Mouse (Mus musculus) heart, embryonic 11.5 days (tissue): ENCODE results near the gene Neurl2. TPM values are rescaled to one million over a fixed set of nuclear protein-coding genes. Genes with fewer than 3 reads are reported as not detected.

Experiments used
- ATAC-seq: fragments of 200-750 bp; cut with Nextera tagmentation; replicated peaks from 2 replicates; pipeline ENCODE4 v1.8.0; 2017; ENCODE audit warnings: moderate library complexity; ENCODE audit not compliant: insufficient number of reproducible peaks, low FRiP score, low TSS enrichment
- H3K27ac ChIP-seq: fragments of 300-500 bp; sonication (generic); 2 replicates; pipeline ENCODE4 v1.5.1; 2014; ENCODE audit warnings: mild to moderate bottlenecking, low read depth, low read length
- H3K27me3 ChIP-seq: fragments of 300-500 bp; sonication (generic); 2 replicates; pipeline ENCODE4 v1.6.1; 2014; ENCODE audit warnings: mild to moderate bottlenecking, low read length, mixed read lengths; ENCODE audit not compliant: control insufficient read depth, insufficient read depth
- H3K36me3 ChIP-seq: fragments of 300-500 bp; sonication (generic); 2 replicates; pipeline ENCODE4 v1.6.1; 2014; ENCODE audit warnings: mild to moderate bottlenecking, low read length, moderate library complexity, mixed read lengths; ENCODE audit not compliant: control insufficient read depth, insufficient read depth
- H3K4me1 ChIP-seq: fragments of 300-500 bp; sonication (generic); 2 replicates; pipeline ENCODE4 v1.6.1; 2014; ENCODE audit warnings: low read length; ENCODE audit not compliant: control insufficient read depth, insufficient read depth
- H3K4me2 ChIP-seq: fragments of 300-500 bp; sonication (generic); 2 replicates; pipeline ENCODE4 v1.6.1; 2014; ENCODE audit warnings: mild to moderate bottlenecking, moderate library complexity
- H3K4me3 ChIP-seq: fragments of 300-500 bp; sonication (generic); 2 replicates; pipeline ENCODE4 v1.5.1; 2014; ENCODE audit warnings: low read depth, low read length
- H3K9ac ChIP-seq: fragments of 300-500 bp; sonication (generic); 2 replicates; pipeline ENCODE4 v1.6.1; 2014; ENCODE audit warnings: mild to moderate bottlenecking, low read depth, low read length, moderate library complexity
- H3K9me3 ChIP-seq: fragments of 300-500 bp; sonication (generic); replicated peaks from 2 replicates; pipeline ENCODE4 v1.6.1; 2016; ENCODE audit warnings: low read length; ENCODE audit not compliant: control insufficient read depth
- WGBS: fragments of 180-500 bp; shearing (Covaris S2); extraction: QIAGEN DNeasy Blood & Tissue Kit; methylation state at CpG from one replicate; pipeline ENCODE4 v1.1.7; 2014; ENCODE audit not compliant: insufficient replicate concordance; 5-methylcytosine and 5-hydroxymethylcytosine counted together
- polyA plus RNA-seq: library from polyadenylated mRNA; unstranded; fragments of >200 nt; fragmentation: Nextera tagmentation; extraction: Ambion mirVana; gene quantifications from 2 replicates; pipeline ENCODE4 v1.2.1, GENCODE M21; 2014

Gene Neurl2
- polyA plus RNA-seq, 1 experiment from 2014 or later = 43.2 TPM

GRCm38 (mm10) chr2:164845782-164846181 is 12.5 kb upstream of the Neurl2 start:
- ATAC-seq = no peak
- Histone ChIP-seq H3K27ac (no peak overlapping the region), H3K9me3 (no peaks in the 10 kb centered on the region), H3K4me2 (no peak overlapping the region), H3K36me3 (no peaks in the 10 kb centered on the region), H3K27me3 (peaks cover 3% of the 10 kb centered on the region; the same call in 1 of the 2 replicates), H3K9ac (no peak overlapping the region), H3K4me1 (no peaks in the 10 kb centered on the region), H3K4me3 (no peak overlapping the region)
- WGBS = 44% methylated on average over 3 of the region's 3 CpGs

DNA sequence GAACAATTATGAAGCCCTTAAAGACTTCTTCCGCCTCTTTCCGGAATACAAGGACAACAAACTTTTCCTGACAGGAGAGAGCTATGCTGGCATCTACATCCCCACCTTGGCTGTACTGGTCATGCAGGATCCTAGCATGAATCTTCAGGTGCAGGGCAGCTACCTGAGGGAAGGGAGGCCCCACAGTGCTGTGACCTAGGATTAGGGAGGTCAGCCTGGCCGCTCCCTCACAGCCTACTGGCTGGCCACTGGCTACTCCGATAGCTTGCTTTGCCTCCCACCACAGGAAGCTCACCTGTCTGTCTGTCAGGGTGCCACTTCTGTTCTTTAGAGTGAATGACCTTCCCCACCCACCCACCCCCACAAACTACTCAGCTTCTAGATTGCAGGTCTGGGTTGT is 1.9 kb upstream of the Neurl2 start:
- 84% methylated on average over 4 of the region's 4 CpGs for WGBS
- H3K27me3 ChIP-seq = no peaks in the 10 kb centered on the region

DNA sequence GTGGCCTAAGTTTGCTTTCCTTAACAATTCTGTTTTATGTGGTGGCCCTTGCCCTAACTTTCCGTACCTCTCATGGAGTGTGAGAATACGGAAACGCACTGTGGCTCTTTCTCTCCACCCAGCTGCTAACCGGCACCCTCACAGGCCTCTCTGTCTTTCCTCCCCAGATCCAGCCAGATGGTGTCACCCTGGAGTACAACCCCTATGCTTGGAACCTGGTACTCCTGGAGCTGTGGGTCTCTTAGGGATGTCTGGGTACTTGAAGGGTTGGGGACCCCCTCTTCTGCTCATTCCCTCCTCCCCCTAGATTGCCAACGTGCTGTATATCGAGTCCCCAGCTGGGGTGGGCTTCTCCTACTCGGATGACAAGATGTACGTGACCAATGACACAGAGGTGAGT is 1.3 kb upstream of the Neurl2 start:
- peak overlapping the region; percentile 98 for H3K4me2 ChIP-seq
- peak overlapping the region; percentile 96 for H3K9ac ChIP-seq
- H3K4me1 ChIP-seq = peaks cover 10% of the 10 kb centered on the region
- 43% methylated on average over 8 of the region's 8 CpGs for WGBS
- H3K27me3 ChIP-seq = no peaks in the 10 kb centered on the region
- no peaks in the 10 kb centered on the region for H3K9me3 ChIP-seq
- no peak for ATAC-seq
- no peak overlapping the region for H3K27ac ChIP-seq
- H3K4me3 ChIP-seq = peak overlapping the region; percentile 72
- H3K36me3 ChIP-seq = peaks cover 16% of the 10 kb centered on the region

More for the DNA sequence above, 1.9 kb upstream of the Neurl2 start:
- ATAC-seq = no peak
- H3K4me2 ChIP-seq = no peak overlapping the region
- H3K9me3 ChIP-seq = no peaks in the 10 kb centered on the region
- peaks cover 16% of the 10 kb centered on the region for H3K36me3 ChIP-seq
- no peak overlapping the region for H3K27ac ChIP-seq
- H3K9ac ChIP-seq = no peak overlapping the region
- H3K4me3 ChIP-seq = no peak overlapping the region
- H3K4me1 ChIP-seq = peaks cover 10% of the 10 kb centered on the region

DNA sequence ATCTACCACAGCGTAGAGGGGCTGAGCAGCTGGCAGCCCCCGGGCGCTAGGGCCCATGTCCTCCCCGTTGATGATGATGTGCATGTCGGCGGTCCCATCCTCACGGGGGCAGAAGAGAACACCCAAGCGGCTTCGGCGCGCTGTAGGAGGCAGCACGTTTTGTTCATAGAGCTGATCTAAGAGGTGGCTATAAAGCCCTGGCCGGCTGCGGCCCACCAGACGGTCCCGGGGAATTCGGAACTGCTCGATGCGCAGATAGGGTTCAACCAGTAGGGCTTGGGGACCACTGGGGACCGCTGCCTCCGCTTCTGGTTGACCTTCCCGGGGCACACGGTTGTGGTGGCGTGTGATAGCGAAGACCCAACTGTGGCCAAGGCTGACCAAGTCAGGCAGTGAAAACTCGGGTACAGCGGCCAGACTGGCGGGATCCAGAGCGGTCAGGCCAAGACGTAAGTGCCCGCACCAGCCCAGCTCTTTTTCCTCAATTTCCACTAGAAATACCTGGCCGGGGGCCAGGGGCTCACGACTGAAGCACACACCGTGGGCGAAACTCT is 431 bp downstream of the Neurl2 start, which contains the start of gene Ctsa:
TSS of gene Ctsa (plus strand) at position 126 of the 554 bp plus-strand sequence.
- peaks cover 7% of the 10 kb centered on the region; the same call in 1 of the 2 replicates for H3K36me3 ChIP-seq
- H3K9me3 ChIP-seq = no peaks in the 10 kb centered on the region
- H3K27me3 ChIP-seq = no peaks in the 10 kb centered on the region
- H3K4me2 ChIP-seq = peak within 1 kb of the TSS; percentile 98
- ATAC-seq = peak; percentile 56
- H3K9ac ChIP-seq = peak within 1 kb of the TSS; percentile 96
- peak within 1 kb of the TSS; percentile 97 for H3K27ac ChIP-seq
- H3K4me3 ChIP-seq = peak within 1 kb of the TSS; percentile 72
- peaks cover 10% of the 10 kb centered on the region for H3K4me1 ChIP-seq
- under 1% methylated on average over 35 of the region's 35 CpGs for WGBS

- Histone ChIP-seq H3K4me2 (peak overlapping the region; percentile 98), H3K4me1 (peaks cover 10% of the 10 kb centered on the region), H3K4me3 (peak overlapping the region; percentile 72), H3K9ac (peak overlapping the region; percentile 96), H3K27me3 (no peaks in the 10 kb centered on the region), H3K9me3 (no peaks in the 10 kb centered on the region), H3K27ac (peak overlapping the region; percentile 97), H3K36me3 (peaks cover 4% of the 10 kb centered on the region; the same call in 1 of the 2 replicates)
- WGBS = 55% methylated on average over 16 of the region's 16 CpGs
- no peak for ATAC-seq
These were observed 1.1 kb downstream of the Neurl2 start for GRCm38 (mm10) chr2:164832032-164832747.

GRCm38 (mm10) chr2:164831029-164831428 is 2.2 kb downstream of the Neurl2 start:
- H3K36me3 ChIP-seq = no peaks in the 10 kb centered on the region; the same call in 1 of the 2 replicates
- WGBS = 84% methylated on average over 10 of the region's 10 CpGs
- no peak overlapping the region; the same call in 1 of the 2 replicates for H3K4me2 ChIP-seq
- no peaks in the 10 kb centered on the region for H3K27me3 ChIP-seq
- H3K4me1 ChIP-seq = peaks cover 10% of the 10 kb centered on the region
- no peaks in the 10 kb centered on the region for H3K9me3 ChIP-seq
- no peak overlapping the region for H3K27ac ChIP-seq
- no peak overlapping the region for H3K9ac ChIP-seq
- no peak for ATAC-seq
- no peak overlapping the region for H3K4me3 ChIP-seq

GRCm38 (mm10) chr2:164829090-164829489 is 4.2 kb downstream of the Neurl2 start:
- no peaks in the 10 kb centered on the region for H3K27me3 ChIP-seq
- peaks cover 4% of the 10 kb centered on the region; the same call in 1 of the 2 replicates for H3K4me1 ChIP-seq
- no peaks in the 10 kb centered on the region for H3K9me3 ChIP-seq
- ATAC-seq = no peak
- no peak overlapping the region for H3K4me2 ChIP-seq
- no peak overlapping the region for H3K9ac ChIP-seq
- no peak overlapping the region for H3K27ac ChIP-seq
- 98% methylated on average over 1 of the region's 1 CpGs for WGBS
- H3K36me3 ChIP-seq = peaks cover 9% of the 10 kb centered on the region
- no peak overlapping the region for H3K4me3 ChIP-seq

DNA sequence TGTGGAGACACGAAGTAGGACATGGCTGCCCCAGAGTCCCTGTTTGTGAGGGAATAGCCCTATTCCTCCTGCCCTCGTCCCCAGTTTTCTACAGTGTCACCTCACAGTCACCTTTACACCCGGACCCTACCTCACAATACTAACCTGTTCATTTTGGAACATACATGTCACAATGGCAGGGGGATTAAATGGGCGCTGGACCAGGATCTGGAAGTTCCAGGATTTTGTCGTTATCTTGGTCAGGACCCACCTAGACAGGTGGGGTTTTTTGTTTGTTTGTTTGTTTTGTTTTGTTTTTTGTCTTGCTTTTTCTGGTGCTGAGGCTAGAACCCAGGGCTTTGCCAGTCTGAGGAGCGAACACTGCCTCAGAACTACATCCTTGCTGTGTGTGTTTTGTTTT is 4.8 kb downstream of the Neurl2 start, which contains the start of gene Spata25:
TSS of gene Spata25 (minus strand) at position 101 of the 400 bp plus-strand sequence.
- Histone ChIP-seq H3K27ac (no peak within 1 kb of the TSS), H3K4me3 (no peak within 1 kb of the TSS), H3K9me3 (no peaks in the 10 kb centered on the region), H3K4me2 (no peak within 1 kb of the TSS), H3K36me3 (peaks cover 9% of the 10 kb centered on the region), H3K27me3 (no peaks in the 10 kb centered on the region), H3K9ac (no peak within 1 kb of the TSS), H3K4me1 (peaks cover 4% of the 10 kb centered on the region; the same call in 1 of the 2 replicates)
- no peak for ATAC-seq
- WGBS = 79% methylated on average over 6 of the region's 6 CpGs
